Mouse (Mus musculus) midbrain, embryonic 10.5 days (tissue): Measurements from ENCODE around the gene Batf. TPM values are rescaled to one million over a fixed set of nuclear protein-coding genes. Genes with fewer than 3 reads are reported as not detected.
A peak's percentile ranks its signal among the peaks of the same experiment; 100 is the strongest.

Experiments
- DNase-seq: peaks from one replicate; pipeline ENCODE4 v3.0.0-alpha.2; 2017; ENCODE audit warnings: low spot score
- H3K27ac ChIP-seq: fragments of 300-500 bp; sonication (generic); replicated peaks from 2 replicates; pipeline ENCODE4 v1.5.1; 2016; ENCODE audit warnings: mild to moderate bottlenecking
- H3K27me3 ChIP-seq: fragments of 300-500 bp; sonication (generic); 2 replicates; pipeline ENCODE4 v1.6.1; 2016; ENCODE audit warnings: low read depth, mild to moderate bottlenecking; ENCODE audit not compliant: poor library complexity, severe bottlenecking
- H3K36me3 ChIP-seq: fragments of 300-500 bp; sonication (generic); 2 replicates; pipeline ENCODE4 v1.6.1; 2016; ENCODE audit warnings: mild to moderate bottlenecking, moderate library complexity
- H3K4me1 ChIP-seq: fragments of 300-500 bp; sonication (generic); 2 replicates; pipeline ENCODE4 v1.6.1; 2016
- H3K4me3 ChIP-seq: fragments of 300-500 bp; sonication (generic); 2 replicates; pipeline ENCODE4 v1.5.1; 2016; ENCODE audit warnings: mild to moderate bottlenecking, moderate library complexity
- H3K9me3 ChIP-seq: fragments of 300-500 bp; sonication (generic); replicated peaks from 2 replicates; pipeline ENCODE4 v1.6.1; 2016; ENCODE audit warnings: mild to moderate bottlenecking
- WGBS: fragments of 180-500 bp; shearing (Covaris S2); methylation state at CpG from one replicate; pipeline ENCODE4 v1.1.7; 2016; 5-methylcytosine and 5-hydroxymethylcytosine counted together
- polyA plus RNA-seq: library from polyadenylated mRNA; unstranded; fragments of >200 nt; fragmentation: Nextera tagmentation; extraction: Ambion mirVana; gene quantifications from 2 replicates; pipeline ENCODE4 v1.2.1, GENCODE M21; 2016

The Batf gene
- polyA plus RNA-seq: 1.8 and 2.6 TPM in 2 replicates

DNA sequence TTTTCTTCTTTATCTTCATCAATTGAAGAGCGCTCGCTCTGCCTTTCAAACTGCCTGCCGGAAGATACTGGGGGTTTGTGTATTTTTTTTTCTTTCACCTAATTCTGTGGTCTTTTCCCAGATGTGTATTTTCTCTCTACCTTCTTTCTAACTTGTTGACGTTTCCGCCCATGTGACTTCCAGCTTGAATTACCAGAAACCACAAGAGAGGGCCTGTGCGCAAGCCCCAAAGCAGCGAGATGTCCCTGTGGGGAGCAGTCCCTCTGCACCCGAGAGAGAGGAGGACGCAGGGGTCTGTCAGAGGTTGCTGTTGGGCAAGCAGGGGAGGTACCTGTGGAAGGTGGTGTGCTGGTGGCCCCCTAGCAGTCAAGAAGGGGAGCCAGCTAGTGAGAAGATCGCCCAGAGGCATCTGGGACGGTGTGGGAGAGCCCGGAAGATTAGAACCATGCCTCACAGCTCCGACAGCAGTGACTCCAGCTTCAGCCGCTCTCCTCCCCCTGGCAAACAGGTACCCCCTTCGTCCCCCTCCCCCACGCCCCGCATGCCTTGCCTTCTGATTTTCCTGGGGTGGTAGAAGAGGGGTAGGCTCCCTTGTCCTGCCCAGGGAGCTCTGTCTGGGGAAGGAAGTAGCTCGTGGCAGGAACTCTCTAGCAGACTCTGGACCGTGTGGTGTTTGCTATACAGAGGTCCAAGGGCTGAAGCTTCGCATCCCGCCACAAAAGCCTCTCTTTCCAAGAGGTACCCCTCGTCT lies at the start of gene Batf:
Gene Batf, plus strand, starts transcription at position 204 of the 751 bp plus-strand sequence.
- no peak for DNase-seq
- Histone ChIP-seq H3K4me3 (peak within 1 kb of the TSS; percentile 16; the same call in 1 of the 2 replicates), H3K27ac (no peak within 1 kb of the TSS; the same call in 1 of the 2 replicates), H3K27me3 (no peaks in the 10 kb centered on the region), H3K4me1 (peaks cover 6% of the 10 kb centered on the region; the same call in 1 of the 2 replicates), H3K9me3 (no peaks in the 10 kb centered on the region), H3K36me3 (no peaks in the 10 kb centered on the region)
- 44% methylated on average over 22 of the region's 22 CpGs for WGBS

GRCm38 (mm10) chr12:85637932-85638331 lies 48.5 kb upstream of the Batf start:
- WGBS: 86% methylated on average over 9 of the region's 9 CpGs

GRCm38 (mm10) chr12:85638541-85639325 lies 47.7 kb upstream of the Batf start:
- WGBS: 75% methylated on average over 20 of the region's 20 CpGs
- no peak for DNase-seq
- no peak overlapping the region for H3K27ac ChIP-seq
- no peak overlapping the region for H3K4me3 ChIP-seq
- no peaks in the 10 kb centered on the region for H3K27me3 ChIP-seq
- no peaks in the 10 kb centered on the region for H3K9me3 ChIP-seq
- peaks cover 5% of the 10 kb centered on the region; the same call in 1 of the 2 replicates for H3K4me1 ChIP-seq
- peaks cover 2% of the 10 kb centered on the region; the same call in 1 of the 2 replicates for H3K36me3 ChIP-seq

More at GRCm38 (mm10) chr12:85637932-85638331, 48.5 kb upstream of the Batf start:
- Histone ChIP-seq H3K27me3 (no peaks in the 10 kb centered on the region), H3K36me3 (peaks cover 2% of the 10 kb centered on the region; the same call in 1 of the 2 replicates), H3K9me3 (no peaks in the 10 kb centered on the region), H3K4me1 (peaks cover 5% of the 10 kb centered on the region; the same call in 1 of the 2 replicates), H3K27ac (no peak overlapping the region), H3K4me3 (no peak overlapping the region)
- DNase-seq: no peak

- Histone ChIP-seq H3K27me3 (no peaks in the 10 kb centered on the region), H3K9me3 (no peaks in the 10 kb centered on the region), H3K36me3 (peaks cover 2% of the 10 kb centered on the region; the same call in 1 of the 2 replicates), H3K27ac (no peak overlapping the region), H3K4me1 (peaks cover 5% of the 10 kb centered on the region; the same call in 1 of the 2 replicates), H3K4me3 (no peak overlapping the region)
- 85% methylated on average over 12 of the region's 12 CpGs for WGBS
- DNase-seq: no peak
Observed at GRCm38 (mm10) chr12:85639326-85640008, 47.0 kb upstream of the Batf start.

DNA sequence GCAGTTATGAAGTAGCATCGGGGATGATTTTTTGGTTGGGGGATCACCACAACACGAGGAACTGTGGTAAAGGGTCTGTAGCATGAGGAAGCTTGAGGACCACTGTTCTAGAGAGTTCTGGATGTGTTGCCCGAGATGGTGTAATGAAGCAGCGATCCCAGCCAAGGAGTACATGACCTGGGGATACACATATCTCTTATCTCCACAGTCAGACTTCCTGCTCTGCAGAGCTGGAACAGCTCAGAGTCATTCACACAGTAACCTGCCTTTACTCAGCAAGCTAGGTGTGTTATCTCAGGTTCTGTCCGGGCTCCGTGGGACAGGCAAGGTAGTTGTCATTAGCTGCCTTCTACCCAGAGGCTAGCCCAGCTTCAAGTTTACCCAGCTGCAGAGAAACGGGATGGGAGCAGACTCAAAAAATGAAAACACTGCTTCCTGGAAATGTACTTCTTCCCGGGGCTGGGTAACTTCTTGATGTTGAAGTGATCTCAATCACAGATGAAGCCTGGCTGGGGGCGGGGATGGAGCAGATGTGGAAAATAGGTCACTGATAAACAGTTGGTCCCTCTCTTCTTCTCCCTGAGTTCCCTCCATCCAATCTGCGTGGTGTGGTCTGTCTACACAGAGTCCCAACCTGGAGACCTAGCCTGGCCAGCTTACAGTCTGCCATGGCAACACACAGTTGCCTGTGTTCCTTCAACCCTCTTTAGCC lies 45.5 kb upstream of the Batf start:
- WGBS: 85% methylated on average over 10 of the region's 10 CpGs
- 0 out of 2 replicates have a peak overlapping the region, but pooled peaks have one; percentile 42 for H3K27ac ChIP-seq
- H3K36me3 ChIP-seq: peaks cover 2% of the 10 kb centered on the region; the same call in 1 of the 2 replicates

GRCm38 (mm10) chr12:85641564-85641931 lies 44.9 kb upstream of the Batf start:
- Histone ChIP-seq H3K27me3 (no peaks in the 10 kb centered on the region), H3K9me3 (no peaks in the 10 kb centered on the region), H3K27ac (0 out of 2 replicates have a peak overlapping the region, but pooled peaks have one; percentile 42), H3K4me3 (no peak overlapping the region), H3K36me3 (peaks cover 2% of the 10 kb centered on the region; the same call in 1 of the 2 replicates), H3K4me1 (peaks cover 5% of the 10 kb centered on the region; the same call in 1 of the 2 replicates)
- WGBS: 65% methylated on average over 4 of the region's 4 CpGs
- DNase-seq: no peak

More for the DNA sequence above, 45.5 kb upstream of the Batf start:
- Histone ChIP-seq H3K27me3 (no peaks in the 10 kb centered on the region), H3K4me3 (no peak overlapping the region), H3K9me3 (no peaks in the 10 kb centered on the region), H3K4me1 (peaks cover 5% of the 10 kb centered on the region; the same call in 1 of the 2 replicates)
- DNase-seq: no peak

DNA sequence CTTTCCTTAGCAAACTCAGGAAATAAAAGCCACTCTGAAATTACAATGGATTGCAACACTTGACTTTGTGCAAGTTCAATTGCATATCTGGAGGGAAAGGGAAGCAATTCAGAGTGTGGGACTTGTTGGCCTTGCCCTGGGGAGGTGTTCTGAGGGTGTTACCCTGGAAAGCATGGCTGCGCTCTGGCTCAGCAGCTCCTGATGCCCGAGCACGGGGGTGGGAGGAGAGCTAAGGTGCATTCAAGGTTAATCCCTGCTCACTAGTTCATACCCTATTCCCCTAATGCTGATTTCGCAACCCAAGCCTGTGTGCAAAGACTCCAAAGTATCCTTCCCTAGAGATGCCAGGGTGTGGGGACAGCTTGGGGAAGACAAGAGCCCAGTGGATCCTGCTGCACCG lies 42.7 kb upstream of the Batf start:
- Histone ChIP-seq H3K27ac (no peak overlapping the region), H3K4me3 (no peak overlapping the region), H3K36me3 (peaks cover 2% of the 10 kb centered on the region; the same call in 1 of the 2 replicates), H3K9me3 (no peaks in the 10 kb centered on the region), H3K4me1 (peaks cover 5% of the 10 kb centered on the region; the same call in 1 of the 2 replicates), H3K27me3 (no peaks in the 10 kb centered on the region)
- DNase-seq: no peak
- WGBS: 82% methylated on average over 5 of the region's 5 CpGs

GRCm38 (mm10) chr12:85645664-85646063 lies 40.8 kb upstream of the Batf start:
- no peak for DNase-seq
- Histone ChIP-seq H3K4me3 (no peak overlapping the region), H3K27me3 (no peaks in the 10 kb centered on the region), H3K36me3 (no peaks in the 10 kb centered on the region), H3K9me3 (no peaks in the 10 kb centered on the region), H3K4me1 (no peaks in the 10 kb centered on the region), H3K27ac (no peak overlapping the region)
- WGBS: 92% methylated on average over 4 of the region's 4 CpGs

DNA sequence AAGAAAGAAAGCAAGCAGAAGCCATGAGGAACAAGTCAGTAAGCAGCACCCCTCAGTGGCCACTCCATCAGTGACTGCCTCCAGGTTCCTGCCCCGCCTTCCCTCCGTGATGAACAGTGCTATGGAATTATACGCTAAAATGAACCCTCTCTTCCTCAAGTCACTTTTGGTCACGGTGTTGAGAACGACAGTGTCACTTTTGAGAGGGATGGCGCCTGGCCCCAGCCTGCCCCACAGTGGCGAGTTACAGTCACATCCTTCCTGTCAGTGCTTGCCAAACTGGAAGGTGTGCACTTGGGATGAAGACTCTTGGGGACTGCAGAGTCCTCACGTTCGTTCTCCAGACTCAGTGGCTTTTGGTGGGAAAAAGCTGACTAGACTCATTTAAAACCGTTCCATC lies 39.1 kb upstream of the Batf start:
- no peaks in the 10 kb centered on the region for H3K27me3 ChIP-seq

GRCm38 (mm10) chr12:85647955-85648354 lies 38.5 kb upstream of the Batf start:
- H3K36me3 ChIP-seq: no peaks in the 10 kb centered on the region
- no peak overlapping the region for H3K27ac ChIP-seq
- no peaks in the 10 kb centered on the region for H3K9me3 ChIP-seq
- no peak for DNase-seq
- H3K4me3 ChIP-seq: no peak overlapping the region
- H3K27me3 ChIP-seq: no peaks in the 10 kb centered on the region
- WGBS: 94% methylated on average over 1 of the region's 1 CpGs
- H3K4me1 ChIP-seq: no peaks in the 10 kb centered on the region

More for the DNA sequence above, 39.1 kb upstream of the Batf start:
- WGBS: 57% methylated on average over 10 of the region's 10 CpGs
- Histone ChIP-seq H3K4me3 (no peak overlapping the region), H3K27ac (no peak overlapping the region), H3K9me3 (no peaks in the 10 kb centered on the region), H3K4me1 (no peaks in the 10 kb centered on the region), H3K36me3 (no peaks in the 10 kb centered on the region)
- no peak for DNase-seq

DNA sequence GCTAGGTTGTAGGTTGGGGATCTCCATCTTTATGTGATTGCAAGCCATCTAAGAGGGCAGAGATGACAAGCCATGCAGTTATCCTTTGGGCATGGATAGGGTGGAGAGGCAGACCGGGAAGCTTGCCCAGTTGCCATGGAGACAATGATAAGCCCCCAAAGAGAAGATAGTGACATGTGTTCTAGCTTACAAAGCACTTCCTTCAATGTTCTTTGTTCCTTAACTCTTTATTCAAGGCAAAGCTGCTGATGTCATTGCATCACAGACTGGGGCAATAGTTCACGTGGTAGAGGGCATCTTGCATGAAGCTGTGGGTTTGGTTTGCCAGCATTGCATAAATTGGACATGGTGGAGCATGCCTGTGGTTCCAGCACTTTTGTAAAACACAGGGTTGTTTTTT lies 27.1 kb upstream of the Batf start:
- Histone ChIP-seq H3K27ac (no peak overlapping the region), H3K4me3 (no peak overlapping the region), H3K27me3 (no peaks in the 10 kb centered on the region), H3K4me1 (peaks cover 6% of the 10 kb centered on the region), H3K36me3 (no peaks in the 10 kb centered on the region), H3K9me3 (no peaks in the 10 kb centered on the region)
- no peak for DNase-seq
- 53% methylated on average over 2 of the region's 2 CpGs for WGBS

- Histone ChIP-seq H3K4me3 (no peak overlapping the region), H3K36me3 (no peaks in the 10 kb centered on the region), H3K27ac (no peak overlapping the region), H3K9me3 (no peaks in the 10 kb centered on the region), H3K27me3 (no peaks in the 10 kb centered on the region), H3K4me1 (peaks cover 6% of the 10 kb centered on the region)
- DNase-seq: no peak
- 92% methylated on average over 12 of the region's 12 CpGs for WGBS
Observed at GRCm38 (mm10) chr12:85660855-85661254, 25.6 kb upstream of the Batf start.
